Mouse (Mus musculus) stomach, postnatal 0 days (tissue): ENCODE results near the gene Ctdsp2.

Experiments used
- CTCF ChIP-seq: IDR thresholded peaks from 2 replicates; pipeline ENCODE4 v1.5.1; 2016; ENCODE audit warnings: antibody characterized with exemption, low read depth, mild to moderate bottlenecking, moderate library complexity
- EP300 ChIP-seq: optimal IDR thresholded peaks from 2 replicates; pipeline ENCODE3; 2016; ENCODE audit warnings: antibody characterized with exemption

GRCm38 (mm10) chr10:126983193-126983725 is 4.7 kb downstream of the Ctdsp2 start:
- TF ChIP-seq CTCF (no peak), EP300 (no peak)
